Mouse (Mus musculus) ES-Bruce4 (cell line): ENCODE results near the gene Ccdc175.

Experiments
- CTCF ChIP-seq: IDR thresholded peaks from one replicate; pipeline ENCODE4 v1.8.1; 2011; ENCODE audit warnings: low read depth, low read length
- EP300 ChIP-seq: IDR thresholded peaks from 2 replicates; pipeline ENCODE4 v1.6.1; 2011; ENCODE audit warnings: low read depth, low read length; ENCODE audit not compliant: insufficient read depth
- POLR2A ChIP-seq: IDR thresholded peaks from one replicate; pipeline ENCODE4 v1.8.1; 2011; ENCODE audit warnings: low read length; ENCODE audit not compliant: insufficient read depth

DNA sequence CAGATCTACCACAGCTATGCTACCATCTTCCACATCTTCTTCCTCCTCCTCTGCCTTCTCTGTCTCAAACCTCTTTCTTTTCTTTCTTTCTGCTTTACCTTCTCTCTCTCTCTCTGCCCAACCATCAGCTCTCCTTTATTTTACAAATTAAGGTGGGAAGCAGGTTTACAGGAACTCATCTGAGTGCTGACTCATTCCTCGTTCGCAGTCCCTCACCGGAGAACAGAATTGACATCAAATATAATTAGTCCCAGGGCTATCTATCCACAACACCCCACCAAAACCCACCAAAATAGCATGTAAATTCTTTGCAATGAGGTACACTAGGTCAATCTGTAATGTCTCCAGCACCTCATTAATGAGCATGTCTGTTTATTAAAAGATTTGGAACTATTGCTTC, 102.9 kb downstream of the Ccdc175 start:
- TF ChIP-seq CTCF (no peak), POLR2A (no peak), EP300 (no peak)
